Mouse (Mus musculus) olfactory bulb, adult 2 months (tissue): ENCODE measurements around the gene Kif21a.

Source experiments
- CTCF ChIP-seq: fragments of 200-500 bp; IDR thresholded peaks from 2 replicates; pipeline ENCODE4 v1.5.1; 2012; ENCODE audit warnings: low read depth, mild to moderate bottlenecking, low read length, moderate library complexity; ENCODE audit not compliant: insufficient read depth
- POLR2A ChIP-seq: fragments of 200-500 bp; IDR thresholded peaks from 2 replicates; pipeline ENCODE4 v1.6.1; 2012; ENCODE audit warnings: mild to moderate bottlenecking, low read depth, low read length, moderate library complexity; ENCODE audit not compliant: insufficient read depth

DNA sequence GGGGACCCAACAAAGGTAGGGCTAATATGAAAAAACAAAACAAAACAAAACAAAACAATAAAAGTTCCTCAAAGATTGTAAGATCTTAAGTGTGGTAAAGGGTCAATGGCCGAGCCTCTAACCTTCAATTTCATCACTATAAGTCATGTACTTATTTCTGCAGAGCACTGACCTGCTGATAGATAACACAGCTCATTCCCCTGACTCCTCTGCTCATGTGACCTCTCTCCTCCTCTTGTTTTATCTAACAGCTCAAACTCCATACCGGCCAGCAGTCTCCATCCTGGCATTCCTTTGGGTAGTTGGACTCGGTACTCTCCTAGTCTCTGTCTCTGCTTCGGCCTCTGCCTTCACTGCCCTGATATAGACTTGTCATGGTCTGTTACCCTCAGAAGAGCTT, 87.2 kb downstream of the Kif21a start:
- no peak for TF ChIP-seq POLR2A
- TF ChIP-seq CTCF, result no peak
